In genomic region chr1:47277839-47278238, GRCm38 (mm10) we compare ENCODE assay signal across 8 mouse cellular contexts.
DNase-seq lines count a peak whose midpoint lies in the region; ATAC-seq and TF ChIP-seq lines count a peak whose summit lies in the region.

No protein-coding gene starts in this region.

- TF ChIP-seq EP300 in lung, postnatal 0 days (IDR thresholded peaks at IDR 0.05) = no peak

- no peak for ATAC-seq in lung, postnatal 0 days
- ATAC-seq in CD4-positive, CD25-positive, alpha-beta regulatory T cell, adult 4 months = no peak

- H3K4me1 ChIP-seq in lung, postnatal 0 days (ENCODE audit: insufficient read depth, low read depth, low read length) = no peaks in the 10 kb centered on the region

- no peak overlapping the region for H3K9ac ChIP-seq in lung, postnatal 0 days (replicated peaks; ENCODE audit: low read depth)

- no peaks in the 10 kb centered on the region for H3K9me3 ChIP-seq in lung, postnatal 0 days (ENCODE audit: low read length)

- peak; percentile 70 for DNase-seq in lung, postnatal 0 days (ENCODE audit: low spot score)
- no peak for DNase-seq in lung, adult 18-20 months
- DNase-seq in cerebellum, adult 18-20 months = peak; percentile 34 to 42
- DNase-seq in frontal cortex, adult 2 months (ENCODE audit: extremely low spot score in 1 of 2, low spot score in 1 of 2) = peak; percentile 26 to 86
- DNase-seq in left cerebral cortex, adult 18-20 months (ENCODE audit: low spot score in 2 of 2) = peak; percentile 24 to 32
- peak; percentile 25 for DNase-seq in retina, postnatal 7 days (ENCODE audit: low read depth, low spot score)
- DNase-seq in adrenal gland, adult 18-20 months (ENCODE audit: low spot score in 2 of 2) = no peak

- peak; percentile 59 for TF ChIP-seq CTCF in lung, postnatal 0 days (IDR thresholded peaks at IDR 0.05)

- no peak overlapping the region for H3K4me2 ChIP-seq in lung, postnatal 0 days (replicated peaks; ENCODE audit: low read depth, low read length)

- WGBS in lung, postnatal 0 days = 10% methylated on average over 2 of the region's 2 CpGs

- H3K36me3 ChIP-seq in lung, postnatal 0 days (ENCODE audit: insufficient read depth, low read length) = no peaks in the 10 kb centered on the region

- no peaks in the 10 kb centered on the region for H3K27me3 ChIP-seq in lung, postnatal 0 days (replicated peaks; ENCODE audit: insufficient read depth, low read length)

- H3K27ac ChIP-seq in lung, postnatal 0 days (ENCODE audit: low read length) = no peak overlapping the region

- no peak overlapping the region for H3K4me3 ChIP-seq in lung, postnatal 0 days (ENCODE audit: low read depth, low read length)

Comparison
In these comparisons a context has a peak if more than half of its experiments do, and no peak if none do; other contexts are left out.
1. DNase-seq: peak in lung, postnatal 0 days (single experiment), cerebellum, adult 18-20 months (2 of 2), frontal cortex, adult 2 months (2 of 2), left cerebral cortex, adult 18-20 months (2 of 2) and retina, postnatal 7 days (single experiment); none in lung, adult 18-20 months (0 of 2) and adrenal gland, adult 18-20 months (0 of 2).